17 mouse cellular contexts compared by ENCODE assay signal in the genomic region with DNA sequence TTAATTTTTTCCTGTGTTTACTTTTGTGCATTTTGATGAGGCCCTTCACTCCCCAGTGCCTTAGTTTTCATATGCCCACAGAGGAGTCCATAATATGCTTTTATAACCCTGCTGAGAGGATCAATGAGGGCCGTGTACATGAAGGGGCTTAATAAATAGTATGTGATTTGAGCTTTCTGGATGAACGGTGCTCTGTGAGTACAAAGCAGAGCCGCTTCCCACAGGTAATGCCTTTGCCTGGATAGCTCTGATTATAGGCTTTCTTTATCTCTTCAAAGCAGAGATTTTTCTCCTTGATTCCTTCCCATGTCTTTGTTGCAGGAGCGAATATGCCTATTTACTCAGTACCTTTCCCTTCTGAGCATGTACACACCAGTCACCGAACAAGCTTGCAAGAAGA.
DNase-seq lines count a peak whose midpoint lies in the region; ATAC-seq and TF ChIP-seq lines count a peak whose summit lies in the region.
"Had no signal": no experiment of that assay in that cellular context is flagged by ENCODE, and none has a peak within 500 bp of the region (broad histone marks: within the 10 kb centered on the region; RNA-seq: fewer than 3 reads in every experiment).

No protein-coding gene starts in this region.

- no peak overlapping the region for H3K4me3 ChIP-seq in forebrain, embryonic 12.5 days (replicated peaks)
- H3K4me3 ChIP-seq in forebrain, embryonic 10.5 days, result no peak overlapping the region
- no peak overlapping the region for H3K4me3 ChIP-seq in midbrain, embryonic 13.5 days (replicated peaks)
- H3K4me3 ChIP-seq in midbrain, postnatal 0 days (ENCODE audit: low read depth, low read length), result no peak overlapping the region
- H3K4me3 ChIP-seq in intestine, postnatal 0 days (ENCODE audit: low read depth, low read length), result no peak overlapping the region
- H3K4me3 ChIP-seq: embryonic facial prominence, embryonic 12.5 days; heart, embryonic 13.5 days; hindbrain, embryonic 12.5 days had no signal

- DNase-seq in forebrain, embryonic 10.5 days (ENCODE audit: extremely low spot score, low spot score), result no peak
- DNase-seq in brain, embryonic 14.5 days (ENCODE audit: low read depth), result peak; percentile 63
- no peak for DNase-seq in midbrain, postnatal 0 days (ENCODE audit: low spot score)
- no peak for DNase-seq in lung, postnatal 4 days
- DNase-seq: adrenal gland, postnatal 10 days; cerebellum, adult 11-12 months; cerebellum, adult 9-10 months; cerebellum, postnatal 25 days; gastrocnemius, postnatal 36 days; heart, adult 11 months; heart, postnatal 4 days had no signal

- H3K36me3 ChIP-seq in forebrain, embryonic 12.5 days (replicated peaks), result no peaks in the 10 kb centered on the region
- H3K36me3 ChIP-seq in forebrain, embryonic 10.5 days (replicated peaks), result no peaks in the 10 kb centered on the region
- H3K36me3 ChIP-seq in midbrain, embryonic 13.5 days, result no peaks in the 10 kb centered on the region
- H3K36me3 ChIP-seq in midbrain, postnatal 0 days (ENCODE audit: insufficient read depth, low read length), result no peaks in the 10 kb centered on the region
- no peaks in the 10 kb centered on the region for H3K36me3 ChIP-seq in intestine, postnatal 0 days (ENCODE audit: control insufficient read depth, insufficient read depth)
- H3K36me3 ChIP-seq: embryonic facial prominence, embryonic 12.5 days; heart, embryonic 13.5 days; hindbrain, embryonic 12.5 days had no signal

- no peak overlapping the region for H3K4me2 ChIP-seq in forebrain, embryonic 12.5 days
- no peak overlapping the region for H3K4me2 ChIP-seq in midbrain, embryonic 13.5 days (replicated peaks)
- H3K4me2 ChIP-seq in midbrain, postnatal 0 days (ENCODE audit: low read depth, low read length, poor library complexity, severe bottlenecking), result no peak overlapping the region
- no peak overlapping the region for H3K4me2 ChIP-seq in intestine, postnatal 0 days (replicated peaks; ENCODE audit: low read depth)
- H3K4me2 ChIP-seq: embryonic facial prominence, embryonic 12.5 days; heart, embryonic 13.5 days; hindbrain, embryonic 12.5 days had no signal

- H3K4me1 ChIP-seq in forebrain, embryonic 12.5 days, result no peaks in the 10 kb centered on the region; the same call in 1 of the 2 replicates
- peaks cover 12% of the 10 kb centered on the region for H3K4me1 ChIP-seq in forebrain, embryonic 10.5 days
- peaks cover 4% of the 10 kb centered on the region; the same call in 1 of the 2 replicates for H3K4me1 ChIP-seq in midbrain, embryonic 13.5 days (replicated peaks)
- H3K4me1 ChIP-seq in midbrain, postnatal 0 days (ENCODE audit: insufficient read depth, low read length), result no peaks in the 10 kb centered on the region
- no peaks in the 10 kb centered on the region for H3K4me1 ChIP-seq in intestine, postnatal 0 days (replicated peaks; ENCODE audit: control insufficient read depth, insufficient read depth, low read length)
- H3K4me1 ChIP-seq: embryonic facial prominence, embryonic 12.5 days; heart, embryonic 13.5 days; hindbrain, embryonic 12.5 days had no signal

- H3K9me3 ChIP-seq in forebrain, embryonic 12.5 days, result no peaks in the 10 kb centered on the region
- no peaks in the 10 kb centered on the region for H3K9me3 ChIP-seq in forebrain, embryonic 10.5 days
- H3K9me3 ChIP-seq in midbrain, embryonic 13.5 days, result no peaks in the 10 kb centered on the region
- no peaks in the 10 kb centered on the region for H3K9me3 ChIP-seq in midbrain, postnatal 0 days (ENCODE audit: low read length)
- no peaks in the 10 kb centered on the region for H3K9me3 ChIP-seq in intestine, postnatal 0 days (ENCODE audit: control insufficient read depth)
- H3K9me3 ChIP-seq: embryonic facial prominence, embryonic 12.5 days; heart, embryonic 13.5 days; hindbrain, embryonic 12.5 days had no signal

- H3K27ac ChIP-seq in forebrain, embryonic 12.5 days, result no peak overlapping the region
- H3K27ac ChIP-seq in forebrain, embryonic 10.5 days, result no peak overlapping the region
- H3K27ac ChIP-seq in midbrain, embryonic 13.5 days, result no peak overlapping the region
- H3K27ac ChIP-seq in midbrain, postnatal 0 days (ENCODE audit: low read depth, low read length), result no peak overlapping the region
- H3K27ac ChIP-seq in intestine, postnatal 0 days (ENCODE audit: low read depth, low read length), result no peak overlapping the region
- H3K27ac ChIP-seq: embryonic facial prominence, embryonic 12.5 days; heart, embryonic 13.5 days; hindbrain, embryonic 12.5 days had no signal

- ATAC-seq in forebrain, embryonic 12.5 days (ENCODE audit: low FRiP score), result peak; percentile 33; the same call in 1 of the 2 replicates
- peak; percentile 65 for ATAC-seq in midbrain, embryonic 13.5 days
- ATAC-seq in midbrain, postnatal 0 days (ENCODE audit: low FRiP score), result 0 out of 2 replicates have a peak, but pooled peaks have one; percentile 54
- ATAC-seq in intestine, postnatal 0 days, result no peak

- no peak overlapping the region for H3K9ac ChIP-seq in forebrain, embryonic 12.5 days
- no peak overlapping the region for H3K9ac ChIP-seq in midbrain, embryonic 13.5 days (replicated peaks)
- no peak overlapping the region for H3K9ac ChIP-seq in midbrain, postnatal 0 days (replicated peaks; ENCODE audit: low read length, poor library complexity, severe bottlenecking)
- H3K9ac ChIP-seq in intestine, postnatal 0 days (ENCODE audit: low read depth, low read length), result no peak overlapping the region
- H3K9ac ChIP-seq: embryonic facial prominence, embryonic 12.5 days; heart, embryonic 13.5 days; hindbrain, embryonic 12.5 days had no signal

- 34% methylated on average over 5 of the region's 5 CpGs for WGBS in forebrain, embryonic 12.5 days
- WGBS in forebrain, embryonic 10.5 days, result 50% methylated on average over 5 of the region's 5 CpGs
- WGBS in midbrain, embryonic 13.5 days, result 32% methylated on average over 5 of the region's 5 CpGs
- WGBS in midbrain, postnatal 0 days, result 21% methylated on average over 5 of the region's 5 CpGs
- WGBS in intestine, postnatal 0 days, result 47% methylated on average over 5 of the region's 5 CpGs

- no peak for TF ChIP-seq CTCF in brain, embryonic 14.5 days (IDR thresholded peaks at IDR 0.05; ENCODE audit: borderline replicate concordance, extremely low read depth, insufficient read depth, insufficient read length)
- no peak for TF ChIP-seq CTCF in midbrain, postnatal 0 days (IDR thresholded peaks at IDR 0.05)
- TF ChIP-seq CTCF in intestine, postnatal 0 days (IDR thresholded peaks at IDR 0.05; ENCODE audit: low read depth), result no peak

- no peaks in the 10 kb centered on the region for H3K27me3 ChIP-seq in forebrain, embryonic 12.5 days
- no peaks in the 10 kb centered on the region for H3K27me3 ChIP-seq in forebrain, embryonic 10.5 days (ENCODE audit: poor library complexity, severe bottlenecking)
- no peaks in the 10 kb centered on the region for H3K27me3 ChIP-seq in midbrain, embryonic 13.5 days
- no peaks in the 10 kb centered on the region for H3K27me3 ChIP-seq in midbrain, postnatal 0 days (ENCODE audit: insufficient read depth, low read length)
- H3K27me3 ChIP-seq in intestine, postnatal 0 days (replicated peaks; ENCODE audit: control insufficient read depth, insufficient read depth, low read length), result no peaks in the 10 kb centered on the region
- H3K27me3 ChIP-seq: embryonic facial prominence, embryonic 12.5 days; heart, embryonic 13.5 days; hindbrain, embryonic 12.5 days had no signal

- TF ChIP-seq POLR2A in brain, embryonic 14.5 days (IDR thresholded peaks at IDR 0.05; ENCODE audit: borderline replicate concordance, extremely low read depth, insufficient read depth, insufficient read length, poor library complexity, severe bottlenecking), result no peak
